Mouse (Mus musculus) frontal cortex, postnatal 36 days (tissue): ENCODE measurements around the gene Cst10.

Source experiments
- DNase-seq, 2 experiments: peaks; one replicate each; pipeline ENCODE4 v3.0.0; 2022; ENCODE audit warnings: low spot score in 2 of 2

The Cst10 gene

DNA sequence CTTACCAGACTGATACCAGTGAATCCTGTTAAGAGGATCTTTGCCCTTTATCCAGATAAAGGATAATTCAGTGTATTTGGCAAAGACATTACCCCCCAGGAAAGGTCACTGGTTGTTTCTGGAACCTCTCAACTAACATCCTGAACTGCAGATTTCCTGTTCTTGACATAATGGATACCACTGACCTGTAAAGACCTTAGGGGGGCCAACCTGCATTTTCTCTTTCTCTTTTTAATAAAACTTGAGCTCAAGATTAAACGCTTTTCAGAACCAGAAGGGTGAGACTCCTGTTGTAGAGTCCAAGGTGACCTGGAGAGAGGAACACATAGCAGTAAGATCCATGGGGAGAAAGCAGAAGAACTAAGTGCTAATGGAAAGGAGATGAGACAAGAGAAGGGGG, at the start of gene Cst10:
TSS of gene Cst10 (plus strand) at position 301 of the 400 bp plus-strand sequence.
- no peak for DNase-seq

DNA sequence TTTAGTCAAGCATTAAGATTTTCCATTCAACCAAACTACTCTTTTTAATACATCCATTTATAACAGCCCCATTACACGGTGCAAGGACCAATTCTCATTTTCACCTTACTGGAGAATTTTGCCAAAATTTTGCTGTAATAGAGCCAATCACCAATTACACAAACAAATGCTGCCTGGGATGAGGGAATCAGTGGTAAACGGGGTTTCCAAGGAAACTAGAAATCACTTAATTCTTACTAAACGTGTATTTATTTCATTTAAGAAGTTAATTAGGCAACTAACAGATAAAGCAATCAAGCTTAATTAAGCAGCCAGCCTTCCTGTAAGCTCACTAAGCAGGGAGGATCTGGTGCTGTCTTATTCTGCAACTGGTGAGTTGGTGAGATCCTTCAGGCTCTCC, 11.9 kb upstream of the Cst10 start:
- DNase-seq: no peak

DNA sequence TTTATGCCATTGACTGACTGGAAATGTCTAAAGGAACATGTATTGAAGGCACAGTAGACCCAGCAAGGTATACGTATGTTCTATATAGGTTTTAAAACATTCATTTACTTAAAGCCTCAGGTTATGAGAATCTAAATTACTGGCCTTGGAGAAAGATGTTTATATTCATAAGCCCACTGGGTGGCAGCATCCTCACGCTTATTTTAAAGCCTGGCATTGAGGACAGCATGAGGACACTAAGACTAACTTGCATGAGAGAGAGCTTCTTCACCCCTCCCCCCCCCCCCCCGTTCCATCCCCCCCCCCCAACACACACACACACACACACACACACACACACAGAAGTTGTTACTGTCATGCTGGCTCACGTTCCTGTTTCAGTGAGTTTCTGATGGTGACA, 17.7 kb downstream of the Cst10 start:
- DNase-seq: peak; percentile 2 to 40
